Mouse (Mus musculus): ENCODE measurements at regions not wholly inside any gene's neighbourhood (a gene's known extent, or its start where the extent isn't known, plus 50 kb on each side); places are given as distances from the start of the nearest gene placed in this dataset.
A peak's percentile ranks its signal among the peaks of the same experiment; 100 is the strongest.

DNA sequence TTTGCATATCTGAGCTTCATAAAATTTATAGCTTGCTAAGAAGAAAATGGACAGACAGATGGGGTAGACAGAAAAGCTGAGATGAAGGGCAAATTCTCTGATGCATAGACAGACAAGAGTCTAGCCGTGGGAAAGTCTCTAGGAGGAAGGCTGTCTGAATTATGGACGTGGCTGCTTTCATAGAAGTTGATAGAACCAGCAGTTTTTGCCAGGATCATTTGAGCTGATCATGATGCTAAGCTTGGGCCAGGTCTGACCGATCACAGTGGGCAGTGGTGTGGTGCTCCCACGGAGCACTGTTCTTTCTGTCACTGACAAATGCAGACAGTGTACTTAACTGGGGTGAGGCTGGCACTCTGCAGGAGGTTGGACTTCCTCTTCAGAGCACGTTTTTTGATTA lies 405.0 kb upstream of the Ubash3b start:
- TF ChIP-seq POLR2A (IDR thresholded peaks at IDR 0.05; ENCODE audit: low read depth, low read length) (no peak), CTCF (conservative IDR thresholded peaks at IDR 0.05; ENCODE audit: insufficient read depth, insufficient read length, low read depth, low read length) (no peak)
- H3K27me3 ChIP-seq (replicated peaks; ENCODE audit: control insufficient read depth, insufficient read depth, low read length), result no peaks in the 10 kb centered on the region
- no peak for DNase-seq

GRCm38 (mm10) chr9:41565784-41566183 lies 404.3 kb upstream of the Ubash3b start:
- no peak overlapping the region for H3K4me3 ChIP-seq (ENCODE audit: insufficient read depth, low read depth, low read length)
- H3K27me3 ChIP-seq (replicated peaks; ENCODE audit: control insufficient read depth, insufficient read depth, low read length), result no peaks in the 10 kb centered on the region
- TF ChIP-seq CTCF (conservative IDR thresholded peaks at IDR 0.05; ENCODE audit: insufficient read depth, insufficient read length, low read depth, low read length), result no peak
- no peak for TF ChIP-seq POLR2A (IDR thresholded peaks at IDR 0.05; ENCODE audit: low read depth, low read length)
- DNase-seq, result no peak
- WGBS, result 69% methylated on average over 7 of the region's 7 CpGs
- H3K36me3 ChIP-seq (ENCODE audit: control insufficient read depth, insufficient read depth, low read length), result no peaks in the 10 kb centered on the region
- H3K4me1 ChIP-seq (ENCODE audit: control insufficient read depth, insufficient read depth, low read length), result no peaks in the 10 kb centered on the region
- no peak overlapping the region for H3K27ac ChIP-seq (ENCODE audit: insufficient read depth, low read depth, low read length)

More for the DNA sequence above, 405.0 kb upstream of the Ubash3b start:
- Histone ChIP-seq H3K27ac (ENCODE audit: insufficient read depth, low read depth, low read length) (no peak overlapping the region), H3K4me1 (ENCODE audit: control insufficient read depth, insufficient read depth, low read length) (no peaks in the 10 kb centered on the region), H3K4me3 (ENCODE audit: insufficient read depth, low read depth, low read length) (no peak overlapping the region), H3K36me3 (ENCODE audit: control insufficient read depth, insufficient read depth, low read length) (no peaks in the 10 kb centered on the region)
- WGBS, result 68% methylated on average over 5 of the region's 5 CpGs

GRCm38 (mm10) chr9:41563376-41563775 lies 401.9 kb upstream of the Ubash3b start:
- H3K4me1 ChIP-seq (ENCODE audit: control insufficient read depth, insufficient read depth, low read length), result no peaks in the 10 kb centered on the region
- DNase-seq, result no peak
- TF ChIP-seq CTCF (conservative IDR thresholded peaks at IDR 0.05; ENCODE audit: insufficient read depth, insufficient read length, low read depth, low read length), result no peak
- no peak for TF ChIP-seq POLR2A (IDR thresholded peaks at IDR 0.05; ENCODE audit: low read depth, low read length)
- H3K27ac ChIP-seq (ENCODE audit: insufficient read depth, low read depth, low read length), result no peak overlapping the region
- H3K36me3 ChIP-seq (ENCODE audit: control insufficient read depth, insufficient read depth, low read length), result no peaks in the 10 kb centered on the region
- H3K4me3 ChIP-seq (ENCODE audit: insufficient read depth, low read depth, low read length), result no peak overlapping the region
- no peaks in the 10 kb centered on the region for H3K27me3 ChIP-seq (replicated peaks; ENCODE audit: control insufficient read depth, insufficient read depth, low read length)
- 90% methylated on average over 2 of the region's 2 CpGs for WGBS

GRCm38 (mm10) chr9:41558456-41558855 lies 397.0 kb upstream of the Ubash3b start:
- H3K36me3 ChIP-seq (ENCODE audit: control insufficient read depth, insufficient read depth, low read length), result no peaks in the 10 kb centered on the region
- 67% methylated on average over 3 of the region's 3 CpGs for WGBS
- no peaks in the 10 kb centered on the region for H3K4me1 ChIP-seq (ENCODE audit: control insufficient read depth, insufficient read depth, low read length)
- H3K27me3 ChIP-seq (replicated peaks; ENCODE audit: control insufficient read depth, insufficient read depth, low read length), result no peaks in the 10 kb centered on the region
- no peak overlapping the region for H3K4me3 ChIP-seq (ENCODE audit: insufficient read depth, low read depth, low read length)
- TF ChIP-seq POLR2A (IDR thresholded peaks at IDR 0.05; ENCODE audit: low read depth, low read length) (no peak), CTCF (conservative IDR thresholded peaks at IDR 0.05; ENCODE audit: insufficient read depth, insufficient read length, low read depth, low read length) (no peak)
- peak; percentile 72 for DNase-seq
- H3K27ac ChIP-seq (ENCODE audit: insufficient read depth, low read depth, low read length), result no peak overlapping the region

DNA sequence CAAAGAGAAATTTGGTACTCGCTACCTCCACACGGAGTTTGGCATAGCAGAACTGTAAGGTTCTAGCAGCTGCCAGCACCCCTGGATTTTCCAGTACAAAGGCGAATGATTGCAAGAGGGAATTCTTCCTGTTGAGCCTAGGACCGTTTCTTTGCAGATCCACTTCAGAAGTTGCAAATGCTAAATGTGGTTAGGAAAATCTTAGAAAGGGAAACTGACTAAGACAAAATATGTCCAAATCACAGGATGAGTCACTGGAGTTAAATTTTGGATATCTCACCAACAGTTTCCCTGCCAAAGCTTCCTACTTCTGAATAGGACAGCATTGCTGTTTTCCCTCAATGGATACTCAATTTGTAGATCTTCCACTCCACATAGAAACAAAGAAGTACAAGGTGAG lies 395.4 kb upstream of the Ubash3b start:
- no peak for DNase-seq
- Histone ChIP-seq H3K27me3 (replicated peaks; ENCODE audit: control insufficient read depth, insufficient read depth, low read length) (no peaks in the 10 kb centered on the region), H3K4me1 (ENCODE audit: control insufficient read depth, insufficient read depth, low read length) (no peaks in the 10 kb centered on the region), H3K36me3 (ENCODE audit: control insufficient read depth, insufficient read depth, low read length) (no peaks in the 10 kb centered on the region), H3K27ac (ENCODE audit: insufficient read depth, low read depth, low read length) (no peak overlapping the region), H3K4me3 (ENCODE audit: insufficient read depth, low read depth, low read length) (no peak overlapping the region)
- WGBS, result 91% methylated on average over 4 of the region's 4 CpGs
- TF ChIP-seq POLR2A (IDR thresholded peaks at IDR 0.05; ENCODE audit: low read depth, low read length), result no peak
- TF ChIP-seq CTCF (conservative IDR thresholded peaks at IDR 0.05; ENCODE audit: insufficient read depth, insufficient read length, low read depth, low read length), result no peak

DNA sequence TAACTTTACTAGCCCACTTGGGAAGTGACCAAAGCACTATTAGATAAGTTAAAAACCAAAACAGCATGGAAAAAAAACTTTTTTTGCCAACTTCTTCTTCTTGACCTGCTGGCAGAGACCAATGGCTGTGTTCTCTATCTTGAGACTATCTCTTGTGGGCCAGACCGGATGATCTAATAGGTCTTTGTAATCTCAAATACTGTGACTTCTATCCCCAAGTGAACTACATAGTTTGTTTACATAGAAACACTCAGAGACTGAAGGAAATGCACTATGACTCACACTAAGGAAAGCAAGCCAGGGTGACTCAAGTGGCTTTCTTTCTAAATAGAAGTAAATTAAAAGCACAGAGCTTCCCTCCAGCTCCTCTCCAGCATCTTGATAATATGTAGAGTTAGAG lies 384.3 kb upstream of the Ubash3b start:
- Histone ChIP-seq H3K27ac (ENCODE audit: insufficient read depth, low read depth, low read length) (peak overlapping the region; percentile 60; the same call in 1 of the 2 replicates), H3K4me1 (ENCODE audit: control insufficient read depth, insufficient read depth, low read length) (no peaks in the 10 kb centered on the region), H3K27me3 (replicated peaks; ENCODE audit: control insufficient read depth, insufficient read depth, low read length) (no peaks in the 10 kb centered on the region), H3K4me3 (ENCODE audit: insufficient read depth, low read depth, low read length) (no peak overlapping the region), H3K36me3 (ENCODE audit: control insufficient read depth, insufficient read depth, low read length) (no peaks in the 10 kb centered on the region)
- DNase-seq, result peak; percentile 45
- 76% methylated on average over 1 of the region's 1 CpGs for WGBS
- TF ChIP-seq CTCF (conservative IDR thresholded peaks at IDR 0.05; ENCODE audit: insufficient read depth, insufficient read length, low read depth, low read length), result no peak
- TF ChIP-seq POLR2A (IDR thresholded peaks at IDR 0.05; ENCODE audit: low read depth, low read length), result no peak

GRCm38 (mm10) chr9:41542511-41542910 lies 381.0 kb upstream of the Ubash3b start:
- no peak for DNase-seq
- no peak overlapping the region for H3K27ac ChIP-seq (ENCODE audit: insufficient read depth, low read depth, low read length)
- H3K4me3 ChIP-seq (ENCODE audit: insufficient read depth, low read depth, low read length), result no peak overlapping the region
- H3K27me3 ChIP-seq (replicated peaks; ENCODE audit: control insufficient read depth, insufficient read depth, low read length), result no peaks in the 10 kb centered on the region
- no peaks in the 10 kb centered on the region for H3K36me3 ChIP-seq (ENCODE audit: control insufficient read depth, insufficient read depth, low read length)
- TF ChIP-seq POLR2A (IDR thresholded peaks at IDR 0.05; ENCODE audit: low read depth, low read length) (no peak), CTCF (conservative IDR thresholded peaks at IDR 0.05; ENCODE audit: insufficient read depth, insufficient read length, low read depth, low read length) (no peak)
- H3K4me1 ChIP-seq (ENCODE audit: control insufficient read depth, insufficient read depth, low read length), result no peaks in the 10 kb centered on the region
- 86% methylated on average over 5 of the region's 5 CpGs for WGBS

DNA sequence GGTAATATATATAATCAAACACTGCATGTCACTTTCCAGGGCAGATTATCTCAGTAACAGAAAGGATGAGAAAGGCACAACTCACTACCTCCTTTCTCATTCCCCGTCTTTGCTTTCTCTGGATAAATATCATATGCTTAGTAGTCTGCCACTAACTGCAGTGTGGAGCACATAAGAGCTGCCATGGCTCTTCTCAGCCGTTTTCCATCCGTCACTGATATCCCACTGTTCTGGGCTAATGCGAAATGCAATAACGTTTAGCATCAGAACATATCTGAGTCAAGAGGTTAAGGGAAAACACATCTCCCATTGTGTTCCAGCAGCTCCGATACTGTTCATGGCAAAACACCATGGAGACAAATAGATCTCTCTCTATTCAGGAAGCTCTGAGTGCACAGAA lies 379.8 kb upstream of the Ubash3b start:
- 83% methylated on average over 6 of the region's 6 CpGs for WGBS
- TF ChIP-seq CTCF (conservative IDR thresholded peaks at IDR 0.05; ENCODE audit: insufficient read depth, insufficient read length, low read depth, low read length) (no peak), POLR2A (IDR thresholded peaks at IDR 0.05; ENCODE audit: low read depth, low read length) (no peak)
- H3K27ac ChIP-seq (ENCODE audit: insufficient read depth, low read depth, low read length), result no peak overlapping the region
- no peaks in the 10 kb centered on the region for H3K4me1 ChIP-seq (ENCODE audit: control insufficient read depth, insufficient read depth, low read length)
- no peaks in the 10 kb centered on the region for H3K36me3 ChIP-seq (ENCODE audit: control insufficient read depth, insufficient read depth, low read length)
- DNase-seq, result no peak
- no peaks in the 10 kb centered on the region for H3K27me3 ChIP-seq (replicated peaks; ENCODE audit: control insufficient read depth, insufficient read depth, low read length)
- no peak overlapping the region for H3K4me3 ChIP-seq (ENCODE audit: insufficient read depth, low read depth, low read length)
